Mouse (Mus musculus): ENCODE data around the gene Hand1.
"Not testable (repeated sequence)": the region's sequence is repeated elsewhere in the genome, so short reads cannot be mapped to it uniquely, and the experiment has no call there.

Hand1 gene

GRCm38 (mm10) chr11:57833296-57833977 is 819 bp upstream of the Hand1 start:
- DNase-seq (ENCODE audit: low spot score): no peak

- DNase-seq (ENCODE audit: low spot score): no peak
These were observed 757 bp downstream of the Hand1 start for GRCm38 (mm10) chr11:57831861-57832260.

DNA sequence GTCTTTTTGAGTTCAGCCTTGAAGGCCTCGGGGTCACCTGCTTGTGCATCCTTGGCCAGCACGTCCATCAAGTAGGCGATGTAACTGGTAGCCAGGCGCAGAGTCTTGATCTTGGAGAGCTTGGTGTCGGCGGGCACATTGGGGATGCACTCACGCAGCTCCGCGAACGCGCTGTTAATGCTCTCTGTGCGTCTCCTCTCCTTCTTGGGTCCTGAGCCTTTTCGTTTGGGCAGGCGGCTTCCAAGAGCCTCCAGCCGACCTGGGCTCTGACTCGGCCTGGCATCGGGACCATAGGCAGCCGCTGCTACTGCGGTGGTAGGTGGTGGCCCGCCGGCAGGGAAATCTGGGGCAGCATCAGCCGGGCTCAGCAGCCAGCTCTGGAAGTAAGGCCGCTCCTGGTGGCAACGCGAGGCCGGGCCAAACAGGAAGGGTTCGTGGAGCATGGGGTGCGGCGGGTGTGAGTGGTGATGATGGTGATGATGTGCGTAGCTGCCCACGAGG is 1.3 kb downstream of the Hand1 start:
- DNase-seq (ENCODE audit: low spot score): no peak

GRCm38 (mm10) chr11:57829871-57830775 is 2.5 kb downstream of the Hand1 start:
- no peak for DNase-seq (ENCODE audit: low spot score)

- DNase-seq (ENCODE audit: low spot score): no peak
These were observed 3.4 kb downstream of the Hand1 start for GRCm38 (mm10) chr11:57828955-57829870.

GRCm38 (mm10) chr11:57827915-57828545 is 4.6 kb downstream of the Hand1 start:
- no peak for DNase-seq (ENCODE audit: low spot score)

DNA sequence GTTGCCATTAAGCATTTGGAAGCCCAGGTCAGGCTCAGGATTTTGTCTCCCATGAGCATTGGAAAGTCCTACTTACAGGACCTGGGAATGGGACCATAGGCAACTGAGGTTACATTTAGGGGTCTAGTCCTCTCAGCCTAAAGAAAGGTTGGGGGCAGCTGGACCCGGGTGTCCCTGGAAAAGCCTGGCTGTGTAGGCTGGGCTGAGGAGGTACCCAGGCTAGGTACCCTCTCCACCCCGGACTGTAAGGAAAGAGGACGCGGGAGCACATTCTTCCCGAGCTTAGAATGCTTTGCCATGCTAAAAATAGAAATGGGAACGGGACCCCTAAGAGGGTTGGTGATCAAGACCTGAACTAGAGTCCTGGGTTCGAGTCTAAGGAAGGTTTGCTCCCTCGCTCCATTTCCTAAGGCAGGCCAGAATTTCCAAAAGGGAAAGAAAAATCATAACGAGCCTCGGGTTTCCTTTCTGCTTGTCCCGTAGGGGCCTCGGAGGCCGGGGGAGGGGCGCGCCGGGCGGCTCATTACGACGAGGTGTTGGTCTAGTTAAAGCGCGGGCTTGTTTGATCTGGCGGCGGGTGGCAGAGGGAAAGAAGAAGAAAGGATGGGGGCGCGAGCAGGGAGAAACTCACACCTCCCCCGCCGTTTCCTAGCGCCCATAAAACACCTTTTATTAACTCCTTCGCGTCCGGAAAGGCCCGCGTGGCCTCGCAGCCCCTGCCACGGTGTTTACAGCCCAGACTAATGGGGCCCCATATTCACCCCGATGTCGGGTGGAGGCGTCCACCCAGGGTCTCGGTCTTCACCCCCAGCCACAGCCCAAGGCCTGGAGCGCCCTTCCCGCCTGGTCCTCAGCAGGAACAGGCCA is 5.3 kb downstream of the Hand1 start:
- DNase-seq (ENCODE audit: low spot score): no peak

- DNase-seq (ENCODE audit: low spot score): not testable (repeated sequence)
These were observed 7.4 kb downstream of the Hand1 start for GRCm38 (mm10) chr11:57825234-57825633.

DNA sequence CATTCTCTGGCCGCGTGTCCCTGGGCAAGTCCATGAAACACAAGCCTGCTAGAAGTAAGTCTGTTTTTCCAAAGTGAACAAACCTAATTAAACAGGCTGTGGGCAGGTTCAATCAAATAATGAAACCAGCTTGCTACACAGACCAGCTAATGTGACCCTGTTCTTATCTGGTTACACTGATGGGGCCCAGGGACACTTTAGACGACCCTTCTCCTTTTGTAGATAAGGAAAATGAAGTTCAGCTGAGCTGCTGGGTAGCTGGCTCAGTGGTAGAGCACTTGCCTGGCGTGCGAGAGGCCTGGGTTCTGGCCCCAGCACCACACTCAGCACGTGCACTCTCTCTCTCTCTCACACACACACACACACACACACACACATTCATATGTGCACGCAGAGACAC is 8.9 kb downstream of the Hand1 start:
- DNase-seq (ENCODE audit: low spot score): no peak

- not testable (repeated sequence) for DNase-seq (ENCODE audit: low spot score)
These were observed 9.5 kb downstream of the Hand1 start for GRCm38 (mm10) chr11:57823159-57823558.

DNA sequence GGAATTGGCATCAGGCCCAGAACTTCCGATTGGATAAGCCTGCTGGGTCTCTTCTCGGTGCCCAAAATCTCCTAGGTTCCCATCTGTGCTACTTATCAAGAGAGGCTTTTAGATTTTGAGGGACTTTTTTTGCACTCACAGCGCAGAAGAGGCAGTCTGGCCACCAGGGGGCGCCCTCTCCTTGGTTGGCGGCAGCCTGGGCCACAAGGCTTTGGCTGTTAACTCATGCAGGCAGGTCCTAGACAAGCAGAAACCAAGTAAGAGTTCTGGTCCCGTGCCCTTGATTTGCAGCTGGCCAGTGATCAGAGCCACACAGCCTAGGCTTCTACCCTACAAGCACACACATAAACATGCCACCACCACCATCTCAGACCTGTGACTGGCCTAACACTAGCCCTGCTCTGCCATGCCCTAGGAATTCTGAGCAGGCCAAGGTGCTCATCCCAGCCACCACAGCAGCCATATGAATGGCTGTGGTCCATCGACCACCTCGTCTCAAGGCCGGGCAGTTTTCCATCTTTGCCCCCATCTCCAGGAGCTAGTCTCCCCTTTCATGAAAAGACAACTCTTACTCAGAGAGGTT is 12.5 kb downstream of the Hand1 start:
- peak; percentile 79 for DNase-seq (ENCODE audit: low spot score)

GRCm38 (mm10) chr11:57818189-57818588 is 14.4 kb downstream of the Hand1 start:
- DNase-seq (ENCODE audit: low spot score): no peak

- DNase-seq (ENCODE audit: low spot score): no peak
These were observed 19.0 kb downstream of the Hand1 start for GRCm38 (mm10) chr11:57813641-57814040.

GRCm38 (mm10) chr11:57812212-57812611 is 20.4 kb downstream of the Hand1 start:
- DNase-seq (ENCODE audit: low spot score): no peak

DNA sequence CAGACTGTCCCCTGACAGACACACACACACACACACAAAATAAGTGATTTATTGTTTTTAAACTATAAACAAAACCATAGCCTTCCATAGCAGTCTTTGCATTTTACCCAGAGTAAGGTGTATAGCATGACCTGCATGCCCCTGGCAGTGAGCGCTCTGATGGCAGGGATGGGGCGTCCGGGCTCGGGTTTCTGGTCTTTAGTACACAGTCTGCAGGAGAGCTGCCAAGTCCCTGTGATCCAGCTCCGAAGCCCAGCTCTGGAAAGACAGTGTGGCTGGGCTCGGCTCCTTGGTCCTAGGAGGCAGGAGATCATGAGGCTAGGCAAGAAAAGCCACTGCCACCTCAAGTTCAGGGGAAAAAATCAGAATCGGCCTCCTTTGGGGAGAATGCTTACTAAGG is 21.6 kb downstream of the Hand1 start:
- DNase-seq (ENCODE audit: low spot score): no peak

GRCm38 (mm10) chr11:57809732-57810098 is 22.9 kb downstream of the Hand1 start:
- no peak for DNase-seq (ENCODE audit: low spot score)

- no peak for DNase-seq (ENCODE audit: low spot score)
These were observed 23.4 kb downstream of the Hand1 start for GRCm38 (mm10) chr11:57809017-57809731.

GRCm38 (mm10) chr11:57805047-57805446 is 27.6 kb downstream of the Hand1 start:
- DNase-seq (ENCODE audit: low spot score): no peak

DNA sequence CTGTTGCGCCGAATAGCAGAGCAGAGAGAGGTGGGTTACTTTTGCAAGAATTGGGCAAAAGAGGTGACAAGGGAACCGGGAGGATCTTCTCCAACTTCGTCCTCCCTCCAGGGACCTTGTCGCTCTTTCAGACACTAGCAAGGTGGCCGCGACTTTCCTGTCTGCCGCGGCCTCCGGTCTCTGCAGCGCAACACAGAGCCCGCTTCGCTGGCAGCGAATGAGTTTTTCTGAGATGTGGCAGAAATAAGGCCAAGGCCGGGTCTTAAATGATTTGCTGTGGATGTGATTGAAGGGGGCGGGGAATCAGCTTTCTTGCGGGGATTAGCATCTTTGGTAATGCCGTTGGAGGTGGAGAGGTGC is 30.1 kb downstream of the Hand1 start:
- no peak for DNase-seq (ENCODE audit: low spot score)
